Mouse (Mus musculus): Measurements from ENCODE around the gene Camk1. TPM values are rescaled to one million over a fixed set of nuclear protein-coding genes. Genes with fewer than 3 reads are reported as not detected.

Gene Camk1
- polyA plus RNA-seq, 1 experiment from 2014 or later, result 72.5 TPM

GRCm38 (mm10) chr6:113290346-113290745, 53.4 kb downstream of the Camk1 start:
- Histone ChIP-seq H3K4me2 (replicated peaks) (no peak overlapping the region), H3K27ac (no peak overlapping the region), H3K27me3 (peaks cover 3% of the 10 kb centered on the region; the same call in 1 of the 2 replicates), H3K4me1 (no peaks in the 10 kb centered on the region), H3K4me3 (no peak overlapping the region), H3K9ac (no peak overlapping the region), H3K36me3 (no peaks in the 10 kb centered on the region), H3K9me3 (replicated peaks) (no peaks in the 10 kb centered on the region)
- ATAC-seq (ENCODE audit: low FRiP score), result no peak
- 62% methylated on average over 6 of the region's 6 CpGs for WGBS

GRCm38 (mm10) chr6:113289346-113289745, 54.4 kb downstream of the Camk1 start:
- no peak overlapping the region for H3K27ac ChIP-seq
- 92% methylated on average over 15 of the region's 15 CpGs for WGBS
- no peak for ATAC-seq (ENCODE audit: low FRiP score)
- H3K27me3 ChIP-seq, result peaks cover 13% of the 10 kb centered on the region
- no peaks in the 10 kb centered on the region for H3K36me3 ChIP-seq
- no peaks in the 10 kb centered on the region for H3K4me1 ChIP-seq
- H3K4me3 ChIP-seq, result no peak overlapping the region
- H3K9ac ChIP-seq, result no peak overlapping the region
- H3K4me2 ChIP-seq (replicated peaks), result no peak overlapping the region
- H3K9me3 ChIP-seq (replicated peaks), result no peaks in the 10 kb centered on the region

- Histone ChIP-seq H3K27ac (no peak overlapping the region), H3K4me1 (peaks cover 10% of the 10 kb centered on the region), H3K4me2 (replicated peaks) (no peak overlapping the region), H3K27me3 (peaks cover 34% of the 10 kb centered on the region), H3K36me3 (no peaks in the 10 kb centered on the region), H3K9ac (no peak overlapping the region), H3K9me3 (replicated peaks) (no peaks in the 10 kb centered on the region), H3K4me3 (no peak overlapping the region)
- WGBS, result 70% methylated on average over 4 of the region's 4 CpGs
- ATAC-seq (ENCODE audit: low FRiP score), result no peak
Observed at GRCm38 (mm10) chr6:113287236-113287635, 56.5 kb downstream of the Camk1 start.

- Histone ChIP-seq H3K36me3 (no peaks in the 10 kb centered on the region), H3K9me3 (replicated peaks) (no peaks in the 10 kb centered on the region), H3K27ac (no peak overlapping the region), H3K4me3 (no peak overlapping the region), H3K4me1 (peaks cover 16% of the 10 kb centered on the region), H3K4me2 (replicated peaks) (no peak overlapping the region), H3K27me3 (peaks cover 42% of the 10 kb centered on the region), H3K9ac (no peak overlapping the region)
- ATAC-seq (ENCODE audit: low FRiP score), result no peak
- 53% methylated on average over 1 of the region's 1 CpGs for WGBS
Observed at GRCm38 (mm10) chr6:113286316-113286715, 57.5 kb downstream of the Camk1 start.

GRCm38 (mm10) chr6:113284931-113285330, 58.9 kb downstream of the Camk1 start:
- no peak overlapping the region for H3K4me2 ChIP-seq (replicated peaks)
- WGBS, result 81% methylated on average over 3 of the region's 3 CpGs
- no peaks in the 10 kb centered on the region for H3K9me3 ChIP-seq (replicated peaks)
- no peak overlapping the region for H3K9ac ChIP-seq
- H3K27ac ChIP-seq, result no peak overlapping the region
- ATAC-seq (ENCODE audit: low FRiP score), result no peak
- H3K4me3 ChIP-seq, result no peak overlapping the region
- peaks cover 16% of the 10 kb centered on the region for H3K4me1 ChIP-seq
- H3K27me3 ChIP-seq, result peaks cover 51% of the 10 kb centered on the region
- 0 out of 2 replicates have a peak, but pooled peaks cover 5% of the 10 kb centered on the region for H3K36me3 ChIP-seq

Other genes with a start within 250 kb of the Camk1 start
- gene Lhfpl4, start 148.6 kb downstream of the Camk1 start, polyA plus RNA-seq (2016; fragmentation: Nextera tagmentation; extraction: Ambion mirVana), result 41.1 and 43.0 TPM in 2 replicates
- 43.3 and 43.8 TPM in 2 replicates for gene Mtmr14, start 106.1 kb downstream of the Camk1 start, polyA plus RNA-seq (2016; fragmentation: Nextera tagmentation; extraction: Ambion mirVana)
- gene Cpne9, start 61.7 kb downstream of the Camk1 start, polyA plus RNA-seq (2016; fragmentation: Nextera tagmentation; extraction: Ambion mirVana), result 0.39 and 0.42 TPM in 2 replicates
- gene Brpf1, start 36.8 kb downstream of the Camk1 start, polyA plus RNA-seq (2016; fragmentation: Nextera tagmentation; extraction: Ambion mirVana), result 28.2 and 28.4 TPM in 2 replicates
- gene Ogg1, start 17.0 kb downstream of the Camk1 start, polyA plus RNA-seq (2016; fragmentation: Nextera tagmentation; extraction: Ambion mirVana), result 11.1 and 12.0 TPM in 2 replicates
- gene Tada3, start 33.9 kb upstream of the Camk1 start, polyA plus RNA-seq (2016; fragmentation: Nextera tagmentation; extraction: Ambion mirVana), result 64.5 and 66.0 TPM in 2 replicates
- 363 and 371 TPM in 2 replicates for gene Arpc4, start 34.1 kb upstream of the Camk1 start, polyA plus RNA-seq (2016; fragmentation: Nextera tagmentation; extraction: Ambion mirVana)
- 8.0 and 8.9 TPM in 2 replicates for gene Ttll3, start 45.3 kb upstream of the Camk1 start, polyA plus RNA-seq (2016; fragmentation: Nextera tagmentation; extraction: Ambion mirVana)
- 22.0 and 26.1 TPM in 2 replicates for gene Rpusd3, start 75.4 kb upstream of the Camk1 start, polyA plus RNA-seq (2016; fragmentation: Nextera tagmentation; extraction: Ambion mirVana)
- not detected in 2 replicates for gene Cidec, start 91.8 kb upstream of the Camk1 start, polyA plus RNA-seq (2016; fragmentation: Nextera tagmentation; extraction: Ambion mirVana)
- gene Jagn1, start 98.6 kb upstream of the Camk1 start, polyA plus RNA-seq (2016; fragmentation: Nextera tagmentation; extraction: Ambion mirVana), result 69.2 and 71.3 TPM in 2 replicates
- 0.74 and 1.1 TPM in 2 replicates for gene Il17re, start 114.5 kb upstream of the Camk1 start, polyA plus RNA-seq (2016; fragmentation: Nextera tagmentation; extraction: Ambion mirVana)
- 5.4 and 6.0 TPM in 2 replicates for gene Il17rc, start 127.4 kb upstream of the Camk1 start, polyA plus RNA-seq (2016; fragmentation: Nextera tagmentation; extraction: Ambion mirVana)
- gene Creld1, start 139.3 kb upstream of the Camk1 start, polyA plus RNA-seq (2016; fragmentation: Nextera tagmentation; extraction: Ambion mirVana), result 47.5 and 54.3 TPM in 2 replicates
- gene Prrt3, start 157.9 kb upstream of the Camk1 start, polyA plus RNA-seq (2016; fragmentation: Nextera tagmentation; extraction: Ambion mirVana), result 2.8 and 3.7 TPM in 2 replicates
- gene Emc3, start 187.7 kb upstream of the Camk1 start, polyA plus RNA-seq (2016; fragmentation: Nextera tagmentation; extraction: Ambion mirVana), result 91.6 and 94.0 TPM in 2 replicates
- gene Fancd2, start 187.7 kb upstream of the Camk1 start, polyA plus RNA-seq (2016; fragmentation: Nextera tagmentation; extraction: Ambion mirVana), result 8.8 and 10.4 TPM in 2 replicates

All from hindbrain, embryonic 12.5 days (tissue).